In the genomic region with DNA sequence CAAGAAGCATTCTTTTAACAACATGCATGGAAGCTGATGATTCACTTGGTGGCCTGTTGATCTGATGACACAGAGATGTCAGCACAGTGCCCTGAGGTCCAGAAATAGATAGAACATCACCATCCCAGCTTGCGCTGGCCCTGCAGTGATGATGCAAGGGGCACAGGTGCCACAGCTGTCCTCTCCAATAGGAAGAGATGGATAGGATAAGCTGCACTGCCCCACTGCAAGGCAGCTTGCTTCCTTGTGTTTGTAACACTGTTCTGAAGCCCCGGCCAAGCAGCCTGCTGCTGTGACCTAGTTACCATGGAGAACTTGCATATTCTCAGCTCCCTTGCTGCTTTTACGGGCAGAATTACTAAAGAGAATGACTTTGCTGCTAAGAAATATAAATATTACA, we compare ENCODE assay signal across 15 mouse cellular contexts.
DNase-seq lines count a peak whose midpoint lies in the region; ATAC-seq and TF ChIP-seq lines count a peak whose summit lies in the region.
"Had no signal": no experiment of that assay in that cellular context is flagged by ENCODE, and none has a peak within 500 bp of the region (broad histone marks: within the 10 kb centered on the region; RNA-seq: fewer than 3 reads in every experiment).

No protein-coding gene starts in this region.

- no peak for TF ChIP-seq EP300 in liver, postnatal 0 days (IDR thresholded peaks at IDR 0.05; ENCODE audit: low read depth)

- peaks cover 8% of the 10 kb centered on the region for H3K4me1 ChIP-seq in midbrain, embryonic 16.5 days (ENCODE audit: control insufficient read depth, insufficient read depth, low read length)
- no peaks in the 10 kb centered on the region for H3K4me1 ChIP-seq in midbrain, embryonic 10.5 days
- H3K4me1 ChIP-seq in liver, postnatal 0 days (ENCODE audit: insufficient read depth) = no peaks in the 10 kb centered on the region
- no peaks in the 10 kb centered on the region for H3K4me1 ChIP-seq in intestine, embryonic 16.5 days (ENCODE audit: control insufficient read depth, insufficient read depth, low read length)
- H3K4me1 ChIP-seq: limb, embryonic 13.5 days had no signal

- H3K9me3 ChIP-seq in midbrain, embryonic 16.5 days (replicated peaks; ENCODE audit: control insufficient read depth, low read length, poor library complexity, severe bottlenecking) = no peaks in the 10 kb centered on the region
- no peaks in the 10 kb centered on the region for H3K9me3 ChIP-seq in midbrain, embryonic 10.5 days (replicated peaks)
- H3K9me3 ChIP-seq in liver, postnatal 0 days (ENCODE audit: low read length) = no peaks in the 10 kb centered on the region
- H3K9me3 ChIP-seq in intestine, embryonic 16.5 days (ENCODE audit: control insufficient read depth, low read length) = no peaks in the 10 kb centered on the region
- H3K9me3 ChIP-seq: limb, embryonic 13.5 days had no signal

- no peak for DNase-seq in midbrain, embryonic 10.5 days (ENCODE audit: low spot score)
- DNase-seq in cerebellum, postnatal 36 days = peak; percentile 54 to 59
- DNase-seq in left cerebral cortex, postnatal 10 days (ENCODE audit: extremely low spot score in 1 of 2, low spot score in 2 of 2) = peak; percentile 27 to 36
- peak; percentile 29 for DNase-seq in right cerebral cortex, postnatal 4 days
- DNase-seq in kidney, postnatal 10 days = no peak
- no peak for DNase-seq in liver, postnatal 0 days
- DNase-seq: adrenal gland, adult 8-10 months; heart, postnatal 4 days; kidney, adult 8-10 months; lung, postnatal 10 days had no signal

- no peak for ATAC-seq in midbrain, embryonic 16.5 days
- no peak for ATAC-seq in liver, postnatal 0 days
- no peak for ATAC-seq in intestine, embryonic 16.5 days
- ATAC-seq: Patski had no signal

- intact Hi-C loops in left cerebral cortex, postnatal 10 days (cut with DNase I) = no loop called here

- no peaks in the 10 kb centered on the region for H3K36me3 ChIP-seq in midbrain, embryonic 16.5 days (ENCODE audit: control insufficient read depth, insufficient read depth, low read length)
- H3K36me3 ChIP-seq in midbrain, embryonic 10.5 days = no peaks in the 10 kb centered on the region
- H3K36me3 ChIP-seq in liver, postnatal 0 days (replicated peaks; ENCODE audit: insufficient read depth, low read length) = no peaks in the 10 kb centered on the region
- no peaks in the 10 kb centered on the region for H3K36me3 ChIP-seq in intestine, embryonic 16.5 days (ENCODE audit: control insufficient read depth, insufficient read depth, low read length)
- H3K36me3 ChIP-seq: limb, embryonic 13.5 days had no signal

- H3K4me3 ChIP-seq in midbrain, embryonic 16.5 days (ENCODE audit: low read depth, low read length) = no peak overlapping the region
- no peak overlapping the region for H3K4me3 ChIP-seq in midbrain, embryonic 10.5 days
- H3K4me3 ChIP-seq in liver, postnatal 0 days (ENCODE audit: low read depth, low read length) = no peak overlapping the region
- no peak overlapping the region for H3K4me3 ChIP-seq in intestine, embryonic 16.5 days (ENCODE audit: low read length)
- H3K4me3 ChIP-seq: erythroblast, embryonic 14.5 days; limb, embryonic 13.5 days had no signal

- H3K4me2 ChIP-seq in midbrain, embryonic 16.5 days (ENCODE audit: low read length) = no peak overlapping the region
- H3K4me2 ChIP-seq in liver, postnatal 0 days (ENCODE audit: low read depth, low read length) = no peak overlapping the region
- H3K4me2 ChIP-seq in intestine, embryonic 16.5 days (ENCODE audit: low read depth, low read length) = no peak overlapping the region
- H3K4me2 ChIP-seq: limb, embryonic 13.5 days had no signal

- WGBS in midbrain, embryonic 16.5 days = 56% methylated on average over 3 of the region's 3 CpGs
- WGBS in midbrain, embryonic 10.5 days = 85% methylated on average over 3 of the region's 3 CpGs
- WGBS in liver, postnatal 0 days (ENCODE audit: insufficient replicate concordance) = 64% methylated on average over 3 of the region's 3 CpGs
- WGBS in intestine, embryonic 16.5 days = 71% methylated on average over 3 of the region's 3 CpGs

- TF ChIP-seq CTCF in liver, postnatal 0 days (IDR thresholded peaks at IDR 0.05; ENCODE audit: low read depth) = no peak

- H3K27me3 ChIP-seq in midbrain, embryonic 16.5 days (ENCODE audit: control insufficient read depth, insufficient read depth, low read depth, low read length) = no peaks in the 10 kb centered on the region
- no peaks in the 10 kb centered on the region for H3K27me3 ChIP-seq in midbrain, embryonic 10.5 days (ENCODE audit: low read depth, poor library complexity, severe bottlenecking)
- no peaks in the 10 kb centered on the region for H3K27me3 ChIP-seq in liver, postnatal 0 days (ENCODE audit: insufficient read depth, low read length)
- H3K27me3 ChIP-seq in intestine, embryonic 16.5 days (replicated peaks; ENCODE audit: control insufficient read depth, insufficient read depth, low read length) = no peaks in the 10 kb centered on the region
- H3K27me3 ChIP-seq: limb, embryonic 13.5 days had no signal

- H3K27ac ChIP-seq in midbrain, embryonic 16.5 days (ENCODE audit: low read length) = peak overlapping the region; percentile 26
- no peak overlapping the region for H3K27ac ChIP-seq in midbrain, embryonic 10.5 days (replicated peaks)
- H3K27ac ChIP-seq in liver, postnatal 0 days (ENCODE audit: low read depth) = no peak overlapping the region
- no peak overlapping the region for H3K27ac ChIP-seq in intestine, embryonic 16.5 days (ENCODE audit: low read length)
- H3K27ac ChIP-seq: limb, embryonic 13.5 days had no signal

- H3K9ac ChIP-seq in midbrain, embryonic 16.5 days (ENCODE audit: low read depth, low read length) = no peak overlapping the region
- H3K9ac ChIP-seq in liver, postnatal 0 days (replicated peaks) = no peak overlapping the region
- no peak overlapping the region for H3K9ac ChIP-seq in intestine, embryonic 16.5 days (ENCODE audit: low read depth, low read length)
- H3K9ac ChIP-seq: limb, embryonic 13.5 days had no signal

Comparison
In these comparisons a context has a peak if more than half of its experiments do, and no peak if none do; other contexts are left out.
1. DNase-seq: peak in cerebellum, postnatal 36 days (2 of 2), left cerebral cortex, postnatal 10 days (2 of 2) and right cerebral cortex, postnatal 4 days (single experiment); none in midbrain, embryonic 10.5 days (single experiment), kidney, postnatal 10 days (single experiment) and liver, postnatal 0 days (single experiment).